Mouse (Mus musculus): Measurements from ENCODE around the gene Lysmd4.

DNA sequence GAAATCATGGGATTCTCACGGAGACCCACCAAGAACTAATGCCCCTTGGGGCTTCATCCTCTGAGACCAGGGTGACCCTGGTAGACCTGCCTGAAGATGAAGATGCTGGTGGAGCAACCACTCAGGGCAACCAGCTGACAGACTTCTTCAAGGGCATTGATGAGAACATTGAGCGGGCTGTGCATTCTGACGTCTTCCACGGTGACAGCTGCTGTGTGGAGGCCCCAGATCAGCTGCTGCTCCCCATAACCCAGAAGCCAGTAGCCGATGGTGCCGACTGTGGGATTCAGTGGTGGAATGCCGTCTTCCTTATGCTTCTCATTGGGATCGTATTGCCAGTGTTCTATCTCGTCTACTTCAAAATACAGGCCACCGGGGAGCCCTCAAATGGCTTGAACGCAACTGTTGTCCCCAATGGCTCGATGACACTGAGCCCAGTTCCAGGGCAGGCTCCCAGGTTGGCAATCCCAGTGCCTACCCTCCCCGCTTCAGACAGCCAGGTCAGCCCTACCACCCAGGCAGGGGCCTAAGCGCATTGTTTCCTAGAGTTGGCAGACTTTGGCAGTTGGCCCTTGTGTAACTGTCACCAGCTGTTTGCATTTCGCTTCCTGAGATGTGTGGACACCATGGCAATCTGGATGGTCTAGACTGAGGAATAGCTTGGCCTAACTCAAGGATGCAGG, 3.7 kb downstream of the Lysmd4 start:
- TF ChIP-seq GATA1 (IDR thresholded peaks at IDR 0.05; ENCODE audit: low read length) (no peak), TAL1 (IDR thresholded peaks at IDR 0.05; ENCODE audit: low read length) (no peak)
